Mouse (Mus musculus) left cerebral cortex, adult 18-20 months (tissue): ENCODE results near the gene Rundc1. TPM values are rescaled to one million over a fixed set of nuclear protein-coding genes. Genes with fewer than 3 reads are reported as not detected.
"Not testable (repeated sequence)": the region's sequence is repeated elsewhere in the genome, so short reads cannot be mapped to it uniquely, and the experiment has no call there.

Source experiments
- DNase-seq, 2 experiments: peaks; one replicate each; pipeline ENCODE4 v3.0.0; 2021 to 2022; ENCODE audit warnings: low spot score in 2 of 2, mixed read lengths in 1 of 2
- total RNA-seq, 2 experiments: library from RNA; stranded (reverse); gene quantifications; 2 replicates each; pipeline ENCODE4 v1.2.3; 2021

Gene Rundc1
- total RNA-seq, 2 experiments from 2014 or later, result 40.9 to 46.9 TPM

DNA sequence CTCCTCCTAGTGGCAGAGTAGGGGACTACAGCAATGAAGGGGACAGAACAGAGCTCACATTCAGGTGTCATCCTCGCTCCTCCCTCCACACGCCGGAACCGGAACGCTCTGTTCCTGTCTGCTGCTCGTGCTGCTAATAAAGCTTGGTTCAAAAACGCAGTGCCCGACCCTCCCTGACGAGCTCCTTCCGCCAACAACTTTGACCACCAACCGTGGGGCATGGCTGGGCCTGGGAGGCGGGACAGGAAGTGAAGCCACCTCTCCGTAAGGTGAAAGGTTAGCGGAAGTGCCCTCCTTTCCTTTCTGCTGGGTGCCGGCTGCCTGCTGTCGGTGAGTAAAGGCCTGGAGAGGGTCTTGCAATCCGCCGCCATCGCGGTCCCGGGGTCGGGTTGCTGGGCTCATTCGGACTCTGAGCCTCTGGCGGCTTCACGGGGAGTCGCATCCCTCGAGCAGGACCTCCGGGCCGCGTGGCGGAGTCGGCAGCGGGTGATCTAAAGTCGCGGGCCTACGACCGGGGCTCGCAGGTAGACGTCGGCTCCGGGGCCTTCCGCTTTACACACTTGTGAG is 17.3 kb downstream of the Rundc1 start, which contains the start of gene Rpl27:
Gene Rpl27, plus strand, starts transcription at position 172 of the 567 bp plus-strand sequence.
- peak; percentile 94 to 97 for DNase-seq

DNA sequence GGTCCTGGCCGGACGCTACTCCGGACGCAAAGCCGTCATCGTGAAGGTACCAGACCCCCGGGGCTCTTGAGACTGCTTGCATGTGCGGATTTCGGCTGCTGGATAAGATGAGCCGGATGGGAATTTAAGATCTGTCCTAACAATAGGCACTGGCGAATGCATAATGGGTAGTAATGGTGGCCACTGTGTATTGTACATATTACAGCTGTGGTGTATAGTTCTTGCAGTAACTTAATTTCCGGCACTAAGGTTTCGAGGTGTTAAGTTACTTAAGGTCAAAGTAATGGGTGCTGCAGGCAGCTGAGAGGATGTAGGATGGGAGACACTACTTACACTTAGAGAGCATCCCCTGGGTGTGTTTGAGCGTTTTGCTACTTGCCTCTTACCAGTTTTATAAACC is 17.9 kb downstream of the Rundc1 start:
- DNase-seq, result no peak

DNA sequence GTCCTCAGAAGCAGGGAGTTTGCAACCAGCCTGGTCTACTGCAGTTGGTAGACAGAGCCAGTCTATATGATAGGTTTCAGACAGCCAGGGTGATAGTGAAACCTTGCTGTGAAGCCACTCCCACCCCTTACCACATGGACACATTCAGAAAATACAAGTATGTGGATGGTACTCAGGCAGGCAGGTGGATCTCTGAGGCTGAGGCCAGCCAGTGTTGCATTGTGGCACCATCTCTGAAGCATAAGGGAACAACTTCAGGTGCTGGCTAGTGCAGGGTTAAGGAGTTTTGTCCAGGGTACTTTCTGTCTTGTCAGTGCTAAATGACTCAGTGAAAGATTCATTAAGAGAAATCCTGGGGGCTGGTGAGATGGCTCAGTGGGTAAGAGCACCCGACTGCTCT is 21.4 kb downstream of the Rundc1 start:
- no peak for DNase-seq

DNA sequence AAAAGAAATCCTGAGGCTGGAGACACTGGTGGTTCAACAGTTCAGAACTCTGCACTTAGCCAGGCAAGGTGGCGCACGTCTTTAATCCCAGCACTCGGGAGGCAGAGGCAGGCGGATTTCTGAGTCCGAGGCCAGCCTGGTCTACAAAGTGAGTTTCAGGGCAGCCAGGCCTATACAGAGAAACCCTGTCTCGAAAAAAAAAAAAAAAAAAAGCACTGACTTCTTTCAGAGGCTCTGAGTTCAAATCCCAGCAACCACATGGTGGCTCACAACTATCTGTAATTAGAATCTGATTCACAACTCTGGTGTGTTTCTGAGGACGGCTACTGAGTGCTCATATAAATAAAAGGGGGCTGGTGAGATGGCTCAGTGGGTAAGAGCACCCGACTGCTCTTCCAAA is 22.0 kb downstream of the Rundc1 start:
- not testable (repeated sequence) for DNase-seq

DNA sequence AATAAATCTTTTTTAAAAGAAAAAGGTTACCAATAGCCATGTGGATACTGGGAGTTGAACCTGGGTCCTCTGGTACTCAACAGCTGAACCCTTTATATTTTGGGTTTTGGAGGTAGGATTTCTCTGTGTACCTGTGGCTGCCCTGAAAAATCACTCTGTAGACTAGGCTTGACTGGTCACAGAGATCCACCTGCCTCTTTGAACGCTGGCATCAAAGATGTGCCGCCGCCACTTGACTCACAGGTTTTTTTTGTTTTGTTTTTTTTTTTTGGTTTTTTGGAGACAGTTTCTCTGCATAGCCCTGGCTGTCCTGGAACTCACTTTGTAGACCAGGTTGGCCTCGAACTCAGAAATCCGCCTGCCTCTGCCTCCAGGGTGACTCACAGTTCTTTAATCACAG is 22.9 kb downstream of the Rundc1 start:
- DNase-seq, result no peak

DNA sequence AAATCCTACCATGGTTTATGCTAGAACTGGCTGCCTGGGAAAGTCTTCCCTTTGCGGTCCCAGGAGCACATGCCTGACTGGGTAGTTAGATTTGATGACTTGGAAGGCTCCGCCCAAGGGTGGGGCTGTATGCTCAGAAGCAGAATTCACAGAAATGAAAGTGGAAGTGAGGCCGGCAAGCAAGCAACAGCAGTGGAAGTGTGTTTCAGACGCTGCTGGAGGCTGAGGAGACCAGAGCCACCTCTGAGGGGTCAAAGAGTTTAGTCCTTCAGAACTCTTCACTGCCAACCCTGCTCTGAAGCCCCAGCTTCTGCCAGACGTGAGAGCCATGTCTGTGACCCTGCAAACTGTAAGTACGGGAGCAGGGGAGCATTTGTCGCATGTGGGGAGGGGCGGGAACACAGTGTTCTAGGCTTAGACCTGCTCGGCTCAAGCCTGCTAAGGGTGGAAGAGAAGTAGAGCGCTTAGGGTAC is 23.4 kb downstream of the Rundc1 start, which contains the start of gene Ifi35:
Gene Ifi35, plus strand, starts transcription at position 134 of the 473 bp plus-strand sequence.
- DNase-seq, result no peak

DNA sequence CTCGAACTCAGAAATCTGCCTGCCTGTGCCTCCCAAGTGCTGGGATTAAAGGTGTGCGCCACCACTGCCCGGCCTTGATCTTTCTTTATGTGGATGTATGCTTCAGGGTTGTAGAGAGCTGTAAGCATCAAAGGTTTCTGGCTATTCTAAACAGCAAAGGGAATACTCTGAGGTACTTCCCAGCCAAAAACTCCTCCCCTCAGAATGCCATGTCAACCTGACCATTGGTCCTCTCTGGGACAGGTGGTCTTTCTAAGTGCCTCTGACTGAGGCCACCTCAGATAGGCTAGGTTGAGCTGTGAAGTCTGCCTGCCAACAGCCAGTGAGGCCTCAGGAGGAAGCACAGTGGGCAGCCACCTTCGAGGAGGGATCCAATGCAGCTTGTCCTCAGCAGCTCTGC is 24.0 kb downstream of the Rundc1 start:
- DNase-seq, result no peak

DNA sequence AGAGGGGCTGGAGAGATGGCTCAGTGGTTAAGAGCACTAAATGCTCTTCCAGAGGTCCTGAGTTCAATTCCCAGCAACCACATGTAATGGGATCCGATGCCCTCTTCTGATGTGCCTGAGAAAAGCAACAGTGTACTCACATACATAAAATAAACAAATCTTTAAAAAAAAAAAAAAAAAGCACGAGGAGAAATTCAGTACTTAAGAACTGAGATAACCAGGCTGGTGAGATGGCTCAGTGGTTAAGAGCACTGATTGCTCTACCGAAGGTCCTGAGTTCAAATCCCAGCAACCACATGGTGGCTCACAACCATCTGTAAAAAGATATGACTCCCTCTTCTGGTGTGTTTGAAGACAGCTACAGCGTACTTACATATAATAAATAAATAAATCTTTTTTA is 24.7 kb downstream of the Rundc1 start:
- DNase-seq, result not testable (repeated sequence)

DNA sequence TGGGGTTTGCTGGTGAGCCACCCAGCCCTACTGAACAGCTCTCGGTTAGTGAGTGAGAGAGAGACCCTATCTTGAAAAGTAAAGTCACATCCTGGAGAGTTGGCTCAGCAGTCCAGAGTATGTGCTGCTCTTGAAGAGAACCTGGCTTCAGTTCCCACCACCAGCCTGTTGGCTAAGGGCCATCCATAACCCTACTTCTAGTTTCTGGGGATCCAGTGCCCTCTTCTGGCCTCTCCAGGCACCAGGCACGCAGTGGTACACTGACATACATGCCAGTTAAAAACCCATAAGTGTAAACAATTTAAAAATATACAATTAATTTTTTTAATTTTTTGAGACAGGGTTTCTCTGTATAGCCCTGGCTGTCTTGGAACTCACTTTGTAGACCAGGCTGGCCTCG is 25.5 kb downstream of the Rundc1 start:
- no peak for DNase-seq

DNA sequence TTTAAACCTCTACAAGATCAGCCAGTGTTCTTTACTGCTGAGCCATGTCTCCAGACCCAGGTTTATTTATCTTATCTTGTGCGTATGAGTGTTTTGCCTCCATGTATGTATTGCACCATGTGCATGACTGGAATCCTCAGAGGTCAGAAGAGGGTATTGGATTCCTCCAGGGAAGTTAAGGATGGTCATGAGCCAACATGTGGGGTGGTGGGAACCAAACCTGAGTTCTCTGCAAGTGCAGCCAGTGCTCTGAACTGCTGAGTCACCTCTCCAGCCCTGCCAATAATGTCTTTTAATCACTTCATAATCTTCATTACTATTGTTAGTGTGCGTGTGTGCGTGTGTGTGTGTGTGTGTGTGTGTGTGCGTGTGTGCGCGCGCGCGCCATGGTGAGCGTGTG is 26.7 kb downstream of the Rundc1 start:
- no peak for DNase-seq

DNA sequence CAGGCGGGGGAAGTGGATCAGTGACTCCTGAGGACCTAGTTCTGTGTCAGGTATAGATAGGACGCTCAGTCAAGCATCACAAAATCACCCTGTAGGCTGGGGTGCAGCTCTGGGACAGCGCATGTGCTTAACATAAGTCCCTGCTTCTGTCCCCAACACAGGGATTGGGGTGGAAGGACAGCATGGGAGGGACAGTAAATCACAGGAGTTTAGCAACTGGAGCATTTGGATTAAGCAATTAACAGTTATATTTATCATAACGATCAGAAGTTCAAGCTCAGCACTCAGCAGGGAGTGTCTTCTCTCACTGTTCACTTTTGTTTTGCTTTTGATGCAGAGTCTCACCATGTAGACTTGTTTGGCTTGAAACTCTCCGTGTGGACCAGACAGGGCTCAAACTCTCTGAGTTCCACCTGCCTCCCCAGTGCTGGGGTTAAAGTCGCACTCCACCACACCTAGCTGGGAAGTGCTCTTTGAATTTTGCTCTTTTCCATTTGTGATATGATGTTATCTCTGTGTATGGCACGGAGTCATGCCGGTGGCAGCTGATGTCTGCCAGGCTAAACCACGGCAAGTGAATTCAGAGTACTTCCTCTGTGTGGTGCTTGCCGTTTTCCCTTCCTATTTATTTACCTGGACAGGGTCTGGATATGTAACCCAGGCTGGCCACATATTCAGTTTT is 27.3 kb downstream of the Rundc1 start:
- DNase-seq, result no peak

DNA sequence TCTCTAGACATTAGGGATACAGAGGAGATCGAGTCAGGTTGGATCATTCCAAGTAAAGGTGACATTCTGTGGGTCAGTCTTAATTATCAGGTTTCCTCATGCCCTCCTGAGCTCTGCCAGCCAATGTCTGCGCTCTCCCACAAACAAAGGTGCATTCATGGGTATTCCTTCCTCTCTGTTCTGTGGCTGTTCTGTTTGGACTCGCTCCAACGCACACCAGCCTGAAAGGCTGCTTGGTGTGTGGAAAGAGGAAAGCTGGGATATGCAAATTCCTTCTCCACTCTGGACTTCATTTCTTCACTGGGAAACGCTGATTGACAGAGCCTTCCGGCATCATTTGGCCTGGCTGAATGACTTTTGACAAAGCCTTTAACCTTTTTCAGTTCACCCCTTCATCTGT is 29.8 kb downstream of the Rundc1 start:
- DNase-seq, result no peak

DNA sequence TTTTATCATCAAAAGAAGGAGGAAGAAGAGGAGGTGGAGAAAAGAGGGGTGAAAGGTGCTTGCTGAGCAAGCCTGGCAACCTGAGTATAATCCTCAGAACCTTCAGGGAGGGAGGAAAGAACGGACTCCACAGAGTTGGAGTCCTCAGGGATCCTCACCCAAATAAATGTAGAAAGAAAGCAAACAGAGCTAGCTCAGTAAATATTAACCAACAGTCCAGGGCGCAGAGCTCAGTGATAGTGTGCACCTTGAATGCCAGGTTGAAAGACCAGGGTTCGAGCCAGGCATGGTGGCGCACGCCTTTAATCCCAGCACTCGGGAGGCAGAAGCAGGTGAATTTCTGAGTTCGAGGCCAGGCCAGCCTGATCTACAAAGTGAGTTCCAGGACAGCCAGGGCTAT is 30.7 kb downstream of the Rundc1 start:
- DNase-seq, result no peak

DNA sequence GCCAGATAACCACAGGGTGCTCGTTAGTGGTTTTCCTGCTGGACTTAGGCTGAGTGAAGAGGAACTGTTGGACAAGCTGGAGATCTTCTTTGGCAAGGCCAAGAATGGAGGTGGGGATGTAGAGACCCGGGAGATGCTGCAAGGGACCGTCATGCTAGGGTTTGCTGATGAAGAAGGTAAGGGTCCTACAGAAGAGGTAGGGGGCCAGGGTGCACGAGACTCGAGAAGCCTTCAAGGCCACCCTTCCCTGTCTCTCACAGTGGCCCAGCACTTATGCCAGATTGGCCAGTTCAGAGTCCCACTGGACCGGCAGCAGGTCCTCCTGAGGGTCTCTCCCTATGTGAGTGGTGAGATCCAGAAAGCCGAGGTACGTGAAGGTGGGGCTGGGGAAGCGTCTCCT is 32.7 kb downstream of the Rundc1 start:
- DNase-seq, result no peak

DNA sequence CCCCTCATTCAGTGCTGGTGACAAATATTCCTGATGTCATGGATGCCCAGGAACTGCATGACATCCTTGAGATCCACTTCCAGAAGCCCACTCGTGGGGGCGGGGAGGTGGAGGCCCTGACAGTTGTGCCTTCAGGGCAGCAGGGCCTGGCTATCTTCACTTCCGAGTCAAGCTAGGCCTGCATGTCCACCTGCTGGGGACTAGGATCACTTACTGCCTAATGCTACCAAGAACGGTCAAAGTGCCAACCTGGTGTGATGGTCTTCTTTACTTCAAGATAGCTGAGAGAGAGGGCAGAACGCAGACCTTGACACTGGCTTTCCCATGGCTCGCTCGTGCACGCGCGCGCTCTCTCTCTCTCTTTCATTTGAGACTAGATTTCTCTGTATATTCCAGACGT is 33.3 kb downstream of the Rundc1 start:
- no peak for DNase-seq

DNA sequence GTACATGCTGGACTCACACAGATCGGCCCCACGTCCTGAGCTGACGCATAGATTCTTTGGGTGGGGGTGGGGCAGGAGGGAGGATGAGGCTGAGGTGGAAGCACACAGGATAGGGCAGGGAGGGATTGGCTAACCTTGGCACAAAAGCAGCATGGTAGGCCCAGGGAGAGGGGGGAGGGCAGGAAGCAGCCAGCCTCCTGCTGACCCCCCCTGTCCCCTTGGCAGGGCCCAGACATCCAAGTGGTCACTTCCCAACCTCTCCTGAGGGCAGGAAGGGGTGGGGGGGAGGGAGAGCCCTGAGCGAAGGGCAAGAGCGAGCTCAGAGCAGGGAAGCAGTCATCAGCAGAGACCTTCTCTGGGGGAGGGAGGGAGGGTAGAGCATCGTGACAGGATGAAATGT is 34.8 kb downstream of the Rundc1 start:
- DNase-seq, result no peak

DNA sequence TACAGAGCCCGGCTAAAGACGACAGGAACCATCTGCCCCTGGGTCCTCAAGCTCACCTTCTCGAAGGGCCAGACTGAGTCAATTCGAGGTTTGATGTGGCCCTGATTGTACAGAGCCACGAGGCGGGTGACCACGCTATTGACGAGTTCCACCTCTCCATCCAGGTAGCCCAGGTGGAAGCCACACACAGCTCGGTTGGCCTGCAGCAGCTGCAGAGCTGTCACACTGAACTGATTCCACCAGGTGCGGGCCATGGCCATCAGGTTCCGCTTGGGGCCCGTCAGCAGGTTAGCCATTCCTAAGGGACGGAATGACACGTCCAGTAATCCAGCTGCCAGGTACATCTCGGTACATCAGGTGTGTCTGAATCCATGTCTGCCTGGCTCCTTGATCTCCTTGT is 35.4 kb downstream of the Rundc1 start:
- no peak for DNase-seq

DNA sequence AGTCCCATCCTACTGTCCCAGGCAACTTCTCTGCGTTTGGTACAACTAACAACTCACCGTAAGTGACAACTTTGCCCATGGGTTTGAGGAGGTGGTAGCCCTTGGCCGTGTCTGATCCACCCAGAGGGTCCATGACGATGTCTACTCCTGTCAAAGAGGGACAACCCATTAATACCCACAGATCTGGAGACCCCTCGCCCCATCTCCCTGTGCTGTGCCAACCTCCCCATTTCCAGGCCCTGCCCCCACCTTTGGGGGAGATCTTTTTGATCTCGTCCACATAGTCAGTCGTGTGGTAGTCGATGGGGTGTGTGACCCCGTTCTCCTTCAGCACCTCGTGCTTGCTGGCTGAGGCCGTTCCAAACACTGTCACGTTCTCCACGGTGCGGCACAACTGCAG is 37.3 kb downstream of the Rundc1 start:
- DNase-seq, result no peak

DNA sequence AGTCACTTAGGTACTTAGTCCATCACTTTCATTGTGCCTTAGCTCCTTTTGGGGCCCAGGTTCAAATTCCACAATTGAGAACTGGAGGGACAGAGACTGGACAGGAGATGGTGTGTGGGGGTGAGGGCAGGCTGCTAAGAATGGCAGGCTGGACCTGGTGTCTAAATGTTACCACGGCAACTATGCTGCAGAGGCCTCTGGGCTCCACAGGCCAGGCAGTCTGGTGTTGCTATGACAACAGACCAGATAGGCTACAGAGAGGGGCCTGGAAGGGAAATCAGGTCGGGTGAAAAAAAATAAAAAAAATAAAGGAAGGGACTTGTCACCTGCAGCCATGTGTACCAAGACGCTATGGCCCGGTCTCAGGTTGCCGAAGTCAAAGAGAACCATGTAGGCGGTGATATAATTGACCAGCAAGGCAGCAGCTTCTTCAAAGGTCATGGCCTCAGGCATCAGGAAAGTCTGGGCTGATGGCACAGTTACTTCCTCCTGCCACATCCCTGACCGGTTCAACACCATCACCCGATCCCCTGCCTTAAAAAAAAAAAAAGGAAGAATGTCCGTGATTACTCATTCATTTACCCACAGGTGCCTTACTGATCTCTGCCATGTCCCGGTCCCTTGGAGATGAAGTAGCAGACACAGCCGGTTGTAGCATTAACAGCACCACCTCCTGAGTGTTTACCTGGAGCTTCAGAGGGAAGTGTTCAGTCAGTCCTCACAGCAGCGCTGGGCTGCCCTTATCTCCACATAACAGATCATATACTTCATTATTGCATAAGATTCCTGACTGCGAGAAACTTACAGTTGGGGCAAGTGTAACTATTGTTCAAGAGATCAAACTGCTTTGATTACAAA is 37.9 kb downstream of the Rundc1 start:
- DNase-seq, result no peak

DNA sequence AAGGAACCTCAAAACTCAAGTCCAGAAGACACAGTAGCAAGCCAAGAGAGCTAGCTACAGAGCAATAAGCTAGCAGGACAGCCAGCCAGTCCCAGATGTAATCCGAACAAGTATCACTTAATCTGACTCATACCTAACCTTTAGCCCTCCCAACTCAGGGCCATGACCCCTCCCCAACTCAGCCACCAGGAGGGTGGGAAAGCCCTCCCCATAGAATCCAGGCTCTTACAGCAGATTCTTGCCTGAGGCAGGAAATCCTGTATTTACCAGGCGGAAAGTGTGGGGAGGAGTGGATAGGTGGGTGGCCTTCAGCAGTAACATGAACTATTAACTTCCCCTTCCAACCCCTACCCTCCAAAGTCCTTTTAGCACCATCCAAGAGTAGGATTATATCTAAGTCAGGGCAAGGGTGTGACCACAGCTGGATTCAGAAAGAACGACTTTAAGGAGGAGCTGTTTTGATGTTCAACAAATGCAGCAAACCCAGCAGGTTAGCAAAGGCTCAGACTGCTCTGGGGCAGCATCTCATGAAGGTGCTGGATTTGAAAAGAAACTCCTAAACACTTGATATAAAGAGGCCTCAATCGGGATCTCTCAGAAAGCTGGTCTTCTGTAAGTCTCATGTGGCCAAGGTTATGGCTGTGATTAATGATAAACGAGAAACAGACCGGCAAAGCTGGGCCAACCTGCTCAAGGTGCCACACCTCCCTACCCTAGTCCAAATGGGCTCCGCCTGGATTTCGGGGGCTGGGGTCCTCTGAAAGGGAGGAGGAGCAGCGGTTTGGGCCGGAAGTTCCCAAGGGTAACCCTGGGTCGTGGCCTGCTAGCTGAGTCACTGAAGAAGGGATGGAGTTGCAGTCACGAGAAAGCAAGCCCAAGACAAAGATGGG is 39.6 kb downstream of the Rundc1 start, which contains the start of gene Rnd2:
Gene Rnd2, plus strand, starts transcription at position 789 of the 890 bp plus-strand sequence.
- no peak for DNase-seq
